Mouse (Mus musculus): Measurements from ENCODE around the gene Palm. TPM values are rescaled to one million over a fixed set of nuclear protein-coding genes. Genes with fewer than 3 reads are reported as not detected.

Gene Palm
- polyA plus RNA-seq, 1 experiment from 2014 or later = 184 TPM

GRCm38 (mm10) chr10:79864351-79865188, 71.2 kb downstream of the Palm start:
- peak overlapping the region; percentile 51; the same call in 1 of the 2 replicates for H3K27ac ChIP-seq
- H3K27me3 ChIP-seq = no peaks in the 10 kb centered on the region
- H3K4me1 ChIP-seq = peaks cover 20% of the 10 kb centered on the region; the same call in 1 of the 2 replicates
- H3K9me3 ChIP-seq = no peaks in the 10 kb centered on the region
- 56% methylated on average over 10 of the region's 10 CpGs for WGBS
- no peak overlapping the region for H3K9ac ChIP-seq
- ATAC-seq (ENCODE audit: low FRiP score) = peak; percentile 28
- peaks cover 87% of the 10 kb centered on the region for H3K36me3 ChIP-seq (replicated peaks)
- no peak overlapping the region for H3K4me3 ChIP-seq (replicated peaks)
- no peak overlapping the region for H3K4me2 ChIP-seq

- H3K4me2 ChIP-seq = no peak overlapping the region
- peaks cover 22% of the 10 kb centered on the region; the same call in 1 of the 2 replicates for H3K4me1 ChIP-seq
- H3K27me3 ChIP-seq = no peaks in the 10 kb centered on the region
- H3K36me3 ChIP-seq (replicated peaks) = peaks cover 86% of the 10 kb centered on the region
- H3K4me3 ChIP-seq (replicated peaks) = no peak overlapping the region
- no peaks in the 10 kb centered on the region for H3K9me3 ChIP-seq
- H3K27ac ChIP-seq = peak overlapping the region; percentile 51
- 68% methylated on average over 12 of the region's 12 CpGs for WGBS
- H3K9ac ChIP-seq = no peak overlapping the region
- ATAC-seq (ENCODE audit: low FRiP score) = 0 out of 2 replicates have a peak, but pooled peaks have one; percentile 12
Measured at GRCm38 (mm10) chr10:79865189-79865601, 71.8 kb downstream of the Palm start.

- WGBS = 84% methylated on average over 19 of the region's 19 CpGs
- Histone ChIP-seq H3K9ac (no peak overlapping the region), H3K27me3 (no peaks in the 10 kb centered on the region), H3K4me2 (no peak overlapping the region), H3K4me3 (replicated peaks) (no peak overlapping the region), H3K27ac (peak overlapping the region; percentile 51; the same call in 1 of the 2 replicates), H3K4me1 (peaks cover 18% of the 10 kb centered on the region), H3K9me3 (no peaks in the 10 kb centered on the region), H3K36me3 (replicated peaks) (peaks cover 83% of the 10 kb centered on the region)
- no peak for ATAC-seq (ENCODE audit: low FRiP score)
Measured at GRCm38 (mm10) chr10:79865801-79866295, 72.5 kb downstream of the Palm start.

- 87% methylated on average over 11 of the region's 11 CpGs for WGBS
- Histone ChIP-seq H3K9me3 (no peaks in the 10 kb centered on the region), H3K4me1 (peaks cover 21% of the 10 kb centered on the region), H3K27me3 (no peaks in the 10 kb centered on the region), H3K4me3 (replicated peaks) (no peak overlapping the region), H3K27ac (no peak overlapping the region), H3K4me2 (no peak overlapping the region), H3K9ac (no peak overlapping the region), H3K36me3 (replicated peaks) (peaks cover 83% of the 10 kb centered on the region)
- ATAC-seq (ENCODE audit: low FRiP score) = no peak
Measured at GRCm38 (mm10) chr10:79866601-79867000, 73.2 kb downstream of the Palm start.

Small RNA genes lying within 50 kb of the gene (microRNA-seq; reads per million reads assigned to microRNA genes)
- gene Mir6910 = 0.73 reads per million

Other genes with a start within 250 kb of the Palm start
- 69.0 and 70.6 TPM in 2 replicates for gene Mier2, start 238.4 kb upstream of the Palm start, polyA plus RNA-seq (2016; fragmentation: Nextera tagmentation; extraction: Ambion mirVana)
- not detected in 2 replicates for gene Theg, start 206.2 kb upstream of the Palm start, polyA plus RNA-seq (2016; fragmentation: Nextera tagmentation; extraction: Ambion mirVana)
- gene C2cd4c, start 179.5 kb upstream of the Palm start, polyA plus RNA-seq (2016; fragmentation: Nextera tagmentation; extraction: Ambion mirVana) = 0.05 TPM in 1 of 2 replicates, not detected in the other
- 11.9 and 12.7 TPM in 2 replicates for gene Shc2, start 155.7 kb upstream of the Palm start, polyA plus RNA-seq (2016; fragmentation: Nextera tagmentation; extraction: Ambion mirVana)
- not detected in 2 replicates for gene Odf3l2, start 147.8 kb upstream of the Palm start, polyA plus RNA-seq (2016; fragmentation: Nextera tagmentation; extraction: Ambion mirVana)
- gene Madcam1, start 129.0 kb upstream of the Palm start, polyA plus RNA-seq (2016; fragmentation: Nextera tagmentation; extraction: Ambion mirVana) = 0.99 and 1.0 TPM in 2 replicates
- gene Tpgs1, start 124.2 kb upstream of the Palm start, polyA plus RNA-seq (2016; fragmentation: Nextera tagmentation; extraction: Ambion mirVana) = 61.0 and 62.5 TPM in 2 replicates
- 129 and 141 TPM in 2 replicates for gene Cdc34, start 111.4 kb upstream of the Palm start, polyA plus RNA-seq (2016; fragmentation: Nextera tagmentation; extraction: Ambion mirVana)
- gene Gzmm, start 104.6 kb upstream of the Palm start, polyA plus RNA-seq (2016; fragmentation: Nextera tagmentation; extraction: Ambion mirVana) = 1.1 and 1.6 TPM in 2 replicates
- gene Bsg, start 89.1 kb upstream of the Palm start, polyA plus RNA-seq (2016; fragmentation: Nextera tagmentation; extraction: Ambion mirVana) = 474 and 500 TPM in 2 replicates
- 0.11 and 0.18 TPM in 2 replicates for gene Hcn2, start 76.9 kb upstream of the Palm start, polyA plus RNA-seq (2016; fragmentation: Nextera tagmentation; extraction: Ambion mirVana)
- gene Polrmt, start 47.0 kb upstream of the Palm start, polyA plus RNA-seq (2016; fragmentation: Nextera tagmentation; extraction: Ambion mirVana) = 43.7 and 47.6 TPM in 2 replicates
- gene Fgf22, start 38.5 kb upstream of the Palm start, polyA plus RNA-seq (2016; fragmentation: Nextera tagmentation; extraction: Ambion mirVana) = 0.47 and 0.68 TPM in 2 replicates
- 96.8 and 103 TPM in 2 replicates for gene Rnf126, start 26.6 kb upstream of the Palm start, polyA plus RNA-seq (2016; fragmentation: Nextera tagmentation; extraction: Ambion mirVana)
- gene Fstl3, start 16.3 kb upstream of the Palm start, polyA plus RNA-seq (2016; fragmentation: Nextera tagmentation; extraction: Ambion mirVana) = 0.55 and 1.0 TPM in 2 replicates
- 0.09 TPM in 1 of 2 replicates, not detected in the other for gene Prss57, start 2.6 kb upstream of the Palm start, polyA plus RNA-seq (2016; fragmentation: Nextera tagmentation; extraction: Ambion mirVana)
- 0.81 and 1.1 TPM in 2 replicates for gene Misp, start 27.4 kb downstream of the Palm start, polyA plus RNA-seq (2016; fragmentation: Nextera tagmentation; extraction: Ambion mirVana)
- gene Ptbp1, start 60.9 kb downstream of the Palm start, polyA plus RNA-seq (2016; fragmentation: Nextera tagmentation; extraction: Ambion mirVana) = 223 TPM in 2 replicates
- 14.8 and 16.2 TPM in 2 replicates for gene Prtn3, start 80.9 kb downstream of the Palm start, polyA plus RNA-seq (2016; fragmentation: Nextera tagmentation; extraction: Ambion mirVana)
- gene Plppr3, start 81.1 kb downstream of the Palm start, polyA plus RNA-seq (2016; fragmentation: Nextera tagmentation; extraction: Ambion mirVana) = 223 and 250 TPM in 2 replicates
- gene Elane, start 92.7 kb downstream of the Palm start, polyA plus RNA-seq (2016; fragmentation: Nextera tagmentation; extraction: Ambion mirVana) = not detected in 2 replicates
- not detected in 2 replicates for gene Cfd, start 97.3 kb downstream of the Palm start, polyA plus RNA-seq (2016; fragmentation: Nextera tagmentation; extraction: Ambion mirVana)
- gene Med16, start 115.4 kb downstream of the Palm start, polyA plus RNA-seq (2016; fragmentation: Nextera tagmentation; extraction: Ambion mirVana) = 59.9 and 62.3 TPM in 2 replicates
- gene Gm26602, start 117.3 kb downstream of the Palm start, polyA plus RNA-seq (2016; fragmentation: Nextera tagmentation; extraction: Ambion mirVana) = 35.1 and 53.2 TPM in 2 replicates
- 0.96 and 1.1 TPM in 2 replicates for gene Kiss1r, start 123.4 kb downstream of the Palm start, polyA plus RNA-seq (2016; fragmentation: Nextera tagmentation; extraction: Ambion mirVana)
- gene R3hdm4, start 127.6 kb downstream of the Palm start, polyA plus RNA-seq (2016; fragmentation: Nextera tagmentation; extraction: Ambion mirVana) = 162 and 173 TPM in 2 replicates
- 4.5 and 4.7 TPM in 2 replicates for gene Arid3a, start 133.5 kb downstream of the Palm start, polyA plus RNA-seq (2016; fragmentation: Nextera tagmentation; extraction: Ambion mirVana)
- gene Wdr18, start 166.6 kb downstream of the Palm start, polyA plus RNA-seq (2016; fragmentation: Nextera tagmentation; extraction: Ambion mirVana) = 94.4 and 96.0 TPM in 2 replicates
- 0.46 TPM in 2 replicates for gene Grin3b, start 177.1 kb downstream of the Palm start, polyA plus RNA-seq (2016; fragmentation: Nextera tagmentation; extraction: Ambion mirVana)
- gene Tmem259, start 190.8 kb downstream of the Palm start, polyA plus RNA-seq (2016; fragmentation: Nextera tagmentation; extraction: Ambion mirVana) = 14.7 and 19.2 TPM in 2 replicates
- gene Cnn2, start 195.0 kb downstream of the Palm start, polyA plus RNA-seq (2016; fragmentation: Nextera tagmentation; extraction: Ambion mirVana) = 85.5 and 115 TPM in 2 replicates
- 5.8 and 5.9 TPM in 2 replicates for gene Abca7, start 202.9 kb downstream of the Palm start, polyA plus RNA-seq (2016; fragmentation: Nextera tagmentation; extraction: Ambion mirVana)
- gene Arhgap45, start 223.1 kb downstream of the Palm start, polyA plus RNA-seq (2016; fragmentation: Nextera tagmentation; extraction: Ambion mirVana) = 3.4 and 3.6 TPM in 2 replicates
- gene Polr2e, start 246.2 kb downstream of the Palm start, polyA plus RNA-seq (2016; fragmentation: Nextera tagmentation; extraction: Ambion mirVana) = 183 and 184 TPM in 2 replicates